Mouse (Mus musculus) mesoderm, embryonic 11.5 days (tissue): ENCODE measurements around the gene Megf8.

Experiments
- DNase-seq: peaks from one replicate; pipeline ENCODE4 v3.0.0-alpha.2; 2012; ENCODE audit warnings: low read depth, low spot score

Gene Megf8

DNA sequence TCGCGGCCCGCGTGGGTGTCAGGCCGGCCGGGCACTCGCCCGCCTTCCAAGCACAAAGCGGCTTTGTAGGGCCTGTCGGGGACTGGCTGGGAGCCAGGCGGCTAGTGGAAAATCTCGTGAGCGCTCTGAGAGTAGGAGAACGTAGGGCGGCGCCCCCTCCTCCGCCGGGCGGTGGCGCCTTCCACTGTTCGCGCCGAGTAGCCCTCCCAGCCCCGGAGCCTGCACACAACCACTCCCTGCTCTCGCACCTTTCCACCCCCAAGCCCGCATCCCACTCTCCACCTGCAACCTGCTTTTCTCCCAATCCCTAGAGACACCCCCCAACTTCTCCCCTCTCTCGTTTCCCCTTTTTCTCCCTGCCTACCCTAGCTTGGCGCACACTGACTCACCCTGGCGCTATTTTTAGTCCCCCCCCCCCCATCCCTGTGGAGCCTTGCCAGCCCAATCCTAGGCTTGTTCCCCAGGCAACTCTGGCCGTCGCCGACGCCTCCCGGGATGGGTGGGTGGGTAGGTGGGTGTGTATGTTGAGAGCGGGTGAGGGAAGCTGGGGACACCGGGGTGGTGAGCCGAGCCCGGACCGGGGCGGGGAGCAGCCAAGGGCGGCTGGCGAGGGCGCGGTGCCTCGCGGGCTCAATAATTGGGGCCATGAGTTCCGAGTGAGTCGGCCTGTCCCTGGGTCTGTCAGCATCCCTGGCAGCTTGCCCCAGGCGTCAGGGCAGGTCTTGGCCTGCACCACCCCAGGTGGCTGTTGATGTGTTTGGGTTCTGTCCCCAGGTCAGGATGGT lies 37.7 kb upstream of the Megf8 start:
- DNase-seq = peak; percentile 82

DNA sequence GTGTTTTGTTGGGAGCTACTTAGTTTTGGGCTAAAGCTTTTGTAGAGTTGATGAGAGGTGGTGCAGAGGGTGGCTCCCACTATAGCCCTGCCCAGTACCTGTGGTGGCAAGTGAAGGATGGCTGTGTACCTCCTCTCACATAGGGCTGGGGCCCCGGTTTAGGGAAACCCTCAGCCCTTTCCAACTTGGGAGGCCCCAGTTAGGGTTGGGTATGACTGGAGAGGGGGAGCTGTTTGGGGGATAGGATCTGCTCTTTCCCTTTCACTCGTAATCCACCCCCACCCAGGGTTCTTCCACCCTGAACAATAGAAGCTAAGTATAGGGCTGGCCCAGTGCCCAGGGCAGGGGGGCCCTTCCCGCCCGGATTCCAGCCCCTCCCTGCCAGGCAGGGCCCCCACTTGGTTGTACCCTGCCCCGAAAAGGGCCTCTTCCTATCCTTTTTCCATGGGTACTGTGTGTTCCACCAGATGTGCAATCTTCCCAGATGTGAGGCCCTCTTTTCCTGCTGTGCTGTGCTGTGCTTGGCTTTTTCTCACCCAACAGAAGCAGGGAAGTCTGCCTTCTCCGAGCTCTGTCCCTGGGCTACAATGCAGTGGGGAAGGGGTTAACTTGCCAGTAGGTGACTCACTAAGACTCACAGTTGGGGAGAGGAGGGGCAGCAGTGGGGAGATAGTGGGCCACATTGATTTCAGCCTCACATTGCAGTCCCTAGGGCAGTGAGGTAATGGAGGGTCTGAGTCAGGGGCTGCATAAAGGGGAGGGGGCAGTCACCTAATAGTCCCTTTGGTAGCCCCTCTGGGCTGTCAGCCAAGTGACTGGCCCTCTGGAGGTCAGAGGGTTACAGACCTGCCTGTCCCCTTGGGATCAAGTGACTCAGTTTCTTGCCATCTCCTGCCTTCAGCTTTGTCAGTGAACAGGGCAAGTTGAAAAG lies 36.8 kb upstream of the Megf8 start:
- peak; percentile 54 for DNase-seq

DNA sequence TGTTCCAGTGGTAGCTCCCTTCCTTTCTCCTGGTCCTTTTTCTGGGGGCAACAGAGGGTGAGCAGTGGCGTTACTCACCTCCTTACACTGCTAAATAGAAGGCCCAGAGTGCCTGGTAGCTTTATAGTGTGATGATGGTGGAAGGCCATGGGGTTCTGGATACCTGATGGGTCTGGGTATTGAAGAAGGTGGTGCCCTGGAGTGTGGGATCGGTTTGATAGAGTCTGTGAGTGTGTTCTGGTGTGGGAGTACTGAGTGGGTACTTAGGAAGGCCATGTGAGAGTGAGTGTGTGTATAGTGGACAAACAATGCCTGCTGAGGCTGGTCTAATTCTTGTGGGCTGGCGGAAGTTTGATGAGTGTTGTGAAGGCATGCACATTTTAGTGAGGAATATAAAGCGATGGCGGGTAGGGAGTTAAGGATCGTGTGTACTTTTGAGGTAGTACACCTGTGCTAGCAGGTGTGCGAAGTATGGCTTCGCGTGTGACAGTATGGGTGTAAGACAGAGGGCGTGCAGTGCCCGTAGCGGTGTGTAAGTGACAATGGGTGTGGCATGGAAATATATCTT lies 35.7 kb upstream of the Megf8 start:
- DNase-seq = no peak

DNA sequence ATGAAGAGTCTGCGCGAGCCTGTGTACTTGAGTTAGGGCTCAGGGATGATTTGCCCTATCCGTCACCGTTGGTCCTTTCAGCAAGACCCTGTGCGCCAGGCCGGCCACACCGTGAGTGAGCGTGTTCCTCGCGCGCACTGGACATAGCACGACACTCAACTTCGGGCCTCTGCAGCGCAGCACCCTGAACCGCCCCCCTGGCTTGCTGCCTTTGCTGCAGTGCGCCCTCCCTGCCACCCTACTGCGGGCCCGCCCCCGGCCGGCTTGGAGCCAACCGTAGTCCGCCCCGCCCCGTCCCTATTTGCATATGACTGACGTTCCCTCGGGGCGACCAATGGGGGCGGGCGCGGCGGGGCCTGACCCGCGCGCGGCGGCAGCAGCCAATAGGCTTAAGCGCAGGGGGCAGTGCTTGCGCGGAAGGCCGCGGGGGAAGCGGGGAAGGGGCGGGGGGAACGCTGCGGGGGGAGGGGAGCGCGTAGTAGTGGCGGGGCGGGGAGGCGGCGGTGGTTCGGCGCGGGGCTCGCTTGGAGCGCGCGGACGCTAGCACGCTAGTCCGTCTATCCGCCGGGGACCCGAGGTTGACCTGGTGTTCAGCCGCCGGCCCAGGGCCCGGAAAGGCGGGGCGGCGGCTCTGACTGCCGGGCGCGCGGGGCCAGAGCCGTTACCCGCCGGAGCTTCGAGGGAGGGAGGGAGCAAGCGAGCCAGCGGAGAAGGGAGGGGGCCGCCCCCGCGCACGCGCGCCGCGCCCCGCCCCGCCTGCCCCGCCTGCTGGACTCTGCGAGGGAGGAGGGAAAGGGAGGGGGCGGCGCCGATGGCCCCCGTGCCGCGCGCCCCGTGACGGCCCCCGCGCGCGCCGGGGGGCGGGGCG lies 35.0 kb upstream of the Megf8 start:
- peak; percentile 98 for DNase-seq

DNA sequence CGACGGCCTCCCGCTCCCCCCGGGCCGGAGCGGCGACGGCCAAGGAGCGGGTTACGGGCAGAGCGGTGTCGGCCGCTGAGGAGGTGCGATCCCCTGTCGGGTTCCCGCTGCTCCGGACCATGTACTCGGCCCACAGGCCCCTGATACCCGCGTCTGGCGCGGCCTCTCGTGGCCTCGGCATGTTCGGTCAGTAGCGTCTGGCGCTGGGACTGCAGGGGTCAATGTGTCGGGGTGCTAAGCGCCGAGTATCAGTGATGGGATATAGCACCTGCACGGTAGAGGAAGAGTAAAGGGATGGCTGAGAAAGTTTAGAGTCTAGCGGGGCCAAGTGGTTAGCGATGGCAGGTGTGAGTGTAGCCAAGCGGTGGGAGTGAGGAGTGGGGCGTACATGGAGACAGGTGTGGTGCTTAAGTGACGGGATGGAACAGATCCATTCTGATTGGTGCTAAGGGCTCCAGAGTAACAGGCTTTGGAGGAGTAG lies 34.2 kb upstream of the Megf8 start:
- DNase-seq = peak; percentile 45

DNA sequence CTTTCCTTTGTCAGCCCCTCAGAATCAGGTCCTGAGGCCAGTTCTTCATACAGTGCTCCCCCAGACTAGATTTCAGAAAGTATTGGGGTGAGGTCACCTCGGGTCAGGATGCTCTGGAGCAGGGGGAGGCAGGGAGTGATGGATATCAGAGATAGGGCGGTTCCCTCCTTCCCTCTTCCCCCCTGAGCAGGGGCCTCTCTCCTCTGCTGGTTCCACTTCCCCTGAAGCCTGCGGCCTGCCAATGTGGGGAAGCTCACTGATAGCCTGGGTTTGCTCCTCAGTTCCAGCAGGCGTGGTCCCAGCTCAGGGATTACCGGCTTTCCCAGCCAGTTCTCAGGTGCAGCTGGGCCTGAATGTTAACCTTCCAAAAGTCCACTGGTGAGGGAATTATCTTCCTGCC lies 33.3 kb upstream of the Megf8 start:
- no peak for DNase-seq

DNA sequence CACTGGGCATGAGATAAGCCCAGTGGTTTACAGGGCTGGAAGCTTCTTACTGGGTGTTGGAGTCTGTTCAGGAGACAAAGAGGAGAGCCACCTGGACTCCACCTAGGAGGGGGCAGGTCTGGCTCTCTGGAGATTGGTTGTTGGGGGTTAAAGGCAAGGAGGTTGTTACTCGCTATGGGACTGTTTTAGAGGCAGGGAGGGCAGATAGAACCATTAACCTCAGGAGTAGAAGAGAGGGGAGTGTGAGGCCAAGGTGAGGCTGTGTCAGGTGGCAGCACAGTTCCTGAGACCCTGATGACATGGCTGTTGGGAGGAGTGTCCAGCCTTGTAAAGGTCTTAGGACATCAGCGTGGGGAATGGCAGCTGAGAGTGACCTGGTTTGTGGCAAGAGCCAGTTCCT lies 32.8 kb upstream of the Megf8 start:
- DNase-seq = no peak

DNA sequence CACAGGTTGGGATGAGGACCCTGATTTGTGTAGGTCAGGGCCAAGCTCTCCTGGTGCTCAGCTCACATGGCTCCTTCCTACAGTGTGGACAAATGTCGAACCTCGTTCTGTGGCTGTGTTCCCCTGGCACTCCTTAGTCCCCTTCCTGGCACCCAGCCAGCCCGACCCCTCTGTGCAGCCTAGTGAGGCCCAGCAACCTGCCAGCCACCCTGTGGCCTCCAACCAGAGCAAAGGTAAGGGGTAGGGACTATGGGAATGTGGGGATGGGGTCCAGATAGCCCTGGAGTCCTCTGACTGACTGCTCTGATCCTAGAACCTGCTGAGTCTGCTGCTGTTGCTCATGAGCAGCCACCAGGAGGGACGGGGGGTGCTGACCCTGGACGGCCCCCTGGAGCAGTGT lies 32.2 kb upstream of the Megf8 start:
- DNase-seq = no peak

DNA sequence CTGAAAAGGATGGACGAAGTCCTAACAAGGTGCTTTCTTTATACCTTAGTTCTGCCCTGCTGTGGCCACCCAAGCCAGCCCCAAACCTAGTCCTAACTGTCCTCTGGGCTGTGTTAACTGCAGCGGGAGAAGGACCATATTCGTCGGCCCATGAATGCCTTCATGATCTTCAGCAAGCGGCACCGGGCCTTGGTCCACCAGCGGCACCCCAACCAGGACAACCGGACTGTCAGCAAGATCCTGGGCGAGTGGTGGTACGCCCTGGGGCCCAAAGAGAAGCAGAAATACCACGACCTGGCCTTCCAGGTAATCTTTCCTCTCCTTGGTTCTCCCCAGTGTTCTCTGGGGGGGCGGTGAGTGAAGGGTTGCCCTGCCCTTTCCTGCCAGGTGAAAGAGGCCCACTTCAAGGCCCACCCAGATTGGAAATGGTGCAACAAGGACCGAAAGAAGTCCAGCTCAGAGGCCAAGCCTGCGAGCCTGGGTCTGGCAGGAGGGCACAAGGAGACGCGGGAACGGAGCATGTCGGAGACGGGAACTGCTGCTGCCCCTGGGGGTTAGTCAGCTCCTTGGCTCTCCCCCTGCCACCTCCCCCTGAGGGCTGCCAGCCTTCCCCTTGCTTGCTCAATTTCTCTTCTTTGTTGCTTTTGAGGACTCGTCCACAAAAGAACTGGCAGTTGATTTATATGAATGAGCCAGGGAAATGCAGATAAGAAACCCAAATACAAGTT lies 31.3 kb upstream of the Megf8 start:
- no peak for DNase-seq

DNA sequence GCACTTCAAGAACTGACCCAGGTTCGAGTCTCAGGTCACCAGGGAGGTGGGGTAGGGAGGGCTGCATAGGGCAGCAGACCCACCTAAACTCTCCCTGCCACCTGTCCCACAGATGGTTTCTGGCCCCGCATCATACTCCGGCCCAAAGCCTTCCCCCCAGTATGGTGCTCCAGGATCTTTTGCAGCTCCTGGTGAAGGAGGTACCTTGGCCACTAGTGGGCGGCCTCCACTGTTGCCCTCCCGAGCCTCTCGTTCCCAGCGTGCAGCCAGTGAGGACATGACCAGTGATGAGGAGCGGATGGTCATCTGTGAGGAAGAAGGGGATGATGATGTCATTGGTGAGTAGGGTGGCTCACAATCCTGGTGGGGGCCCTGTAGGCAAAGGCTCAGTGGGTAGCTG lies 30.0 kb upstream of the Megf8 start:
- DNase-seq = no peak

DNA sequence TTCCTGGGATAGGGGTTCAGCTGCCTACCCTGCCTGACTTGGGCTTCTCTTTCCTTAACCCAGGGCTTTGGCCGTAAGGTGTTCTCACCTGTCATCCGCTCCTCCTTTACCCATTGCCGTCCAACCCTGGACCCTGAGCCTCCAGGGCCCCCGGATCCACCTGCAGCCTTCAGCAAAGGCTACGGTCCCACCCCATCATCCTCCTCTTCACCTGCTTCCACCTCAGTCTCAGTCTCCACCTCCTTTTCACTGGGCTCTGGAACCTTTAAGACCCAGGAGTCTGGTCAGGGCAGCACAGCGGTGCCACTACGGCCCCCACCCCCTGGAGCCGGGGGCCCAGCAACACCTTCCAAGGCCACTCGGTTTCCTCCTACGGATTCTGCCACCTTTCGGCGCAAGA lies 29.0 kb upstream of the Megf8 start:
- no peak for DNase-seq

DNA sequence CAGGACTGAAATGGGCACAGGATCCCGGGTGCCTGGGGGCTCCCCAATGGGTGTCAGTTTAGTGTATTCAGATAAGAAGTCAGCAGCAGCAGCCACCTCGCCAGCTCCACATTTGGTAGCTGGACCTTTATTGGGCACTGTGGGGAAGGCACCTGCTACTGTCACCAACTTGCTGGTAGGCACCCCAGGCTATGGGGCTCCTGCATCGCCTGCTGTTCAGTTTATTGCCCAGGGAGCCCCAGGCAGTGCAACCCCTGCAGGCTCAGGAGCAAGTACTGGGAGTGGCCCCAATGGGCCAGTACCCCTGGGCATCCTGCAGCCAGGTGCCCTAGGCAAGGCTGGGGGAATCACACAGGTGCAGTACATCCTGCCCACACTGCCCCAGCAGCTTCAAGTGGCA lies 28.2 kb upstream of the Megf8 start:
- DNase-seq = no peak

DNA sequence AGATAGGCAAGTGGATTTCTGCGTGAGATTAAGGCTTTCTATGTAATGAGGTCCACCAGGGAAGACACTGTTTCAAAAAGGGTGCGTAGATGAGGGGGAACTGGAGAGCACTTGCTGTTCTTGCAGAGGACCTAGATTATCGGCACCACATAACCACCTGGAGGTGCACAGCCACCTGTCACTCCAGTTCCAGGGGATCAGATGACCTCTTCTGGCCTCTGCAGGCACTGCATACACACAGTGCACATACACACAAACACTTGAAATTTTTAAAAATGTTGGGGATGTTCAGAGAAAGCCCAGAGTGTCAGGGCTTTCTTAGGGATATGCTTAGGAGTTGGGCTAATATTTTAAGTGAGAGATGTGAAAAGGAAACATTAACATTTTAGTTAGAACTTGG lies 27.0 kb upstream of the Megf8 start:
- DNase-seq = no peak

DNA sequence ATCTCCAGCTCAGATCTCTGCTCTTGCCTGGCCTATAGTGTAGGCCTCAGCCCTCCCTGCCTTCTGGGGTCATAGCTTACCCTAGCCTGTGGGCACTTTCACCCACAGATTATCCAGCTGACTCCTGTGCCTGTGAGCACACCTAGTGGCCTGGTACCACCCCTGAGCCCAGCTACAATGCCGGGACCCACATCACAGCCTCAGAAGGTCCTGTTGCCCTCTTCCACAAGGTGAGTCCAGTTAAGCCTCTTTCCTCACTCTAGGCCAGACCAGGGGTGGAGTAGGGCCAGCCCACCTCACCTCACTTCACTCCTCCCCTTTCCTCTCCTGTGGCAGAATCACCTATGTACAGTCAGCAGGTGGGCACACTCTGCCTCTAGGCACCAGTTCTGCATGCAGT lies 26.5 kb upstream of the Megf8 start:
- DNase-seq = no peak

DNA sequence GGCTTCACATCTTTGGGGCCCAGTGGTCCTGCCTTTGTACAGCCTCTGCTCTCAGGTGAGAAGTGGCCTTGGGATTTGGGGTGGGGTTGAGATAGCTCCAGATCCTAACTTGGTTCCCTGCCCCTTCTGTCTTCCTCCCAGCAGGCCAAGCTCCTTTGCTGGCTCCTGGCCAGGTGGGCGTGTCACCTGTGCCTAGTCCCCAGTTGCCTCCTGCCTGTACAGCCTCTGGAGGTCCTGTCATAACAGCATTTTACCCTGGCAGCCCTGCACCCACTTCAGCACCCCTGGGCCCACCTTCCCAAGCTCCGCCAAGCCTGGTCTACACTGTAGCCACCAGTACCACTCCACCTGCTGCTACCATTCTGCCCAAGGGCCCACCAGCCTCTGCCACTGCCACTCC lies 26.1 kb upstream of the Megf8 start:
- no peak for DNase-seq

DNA sequence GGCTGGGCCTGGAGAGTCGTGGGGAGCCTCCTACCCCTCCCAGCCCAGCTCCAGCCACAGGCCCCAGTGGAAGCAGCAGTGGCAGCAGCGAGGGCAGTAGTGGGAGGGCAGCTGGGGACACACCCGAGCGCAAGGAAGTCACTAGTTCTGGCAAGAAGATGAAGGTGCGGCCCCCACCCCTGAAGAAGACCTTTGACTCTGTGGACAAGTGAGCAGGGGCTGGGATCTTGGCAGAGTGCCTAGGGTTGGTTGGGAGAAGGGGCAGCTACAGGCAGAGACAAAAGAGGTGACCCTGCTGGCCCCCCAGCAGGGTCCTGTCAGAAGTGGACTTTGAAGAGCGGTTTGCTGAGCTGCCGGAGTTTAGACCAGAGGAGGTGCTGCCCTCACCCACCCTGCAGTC lies 24.9 kb upstream of the Megf8 start:
- DNase-seq = no peak

DNA sequence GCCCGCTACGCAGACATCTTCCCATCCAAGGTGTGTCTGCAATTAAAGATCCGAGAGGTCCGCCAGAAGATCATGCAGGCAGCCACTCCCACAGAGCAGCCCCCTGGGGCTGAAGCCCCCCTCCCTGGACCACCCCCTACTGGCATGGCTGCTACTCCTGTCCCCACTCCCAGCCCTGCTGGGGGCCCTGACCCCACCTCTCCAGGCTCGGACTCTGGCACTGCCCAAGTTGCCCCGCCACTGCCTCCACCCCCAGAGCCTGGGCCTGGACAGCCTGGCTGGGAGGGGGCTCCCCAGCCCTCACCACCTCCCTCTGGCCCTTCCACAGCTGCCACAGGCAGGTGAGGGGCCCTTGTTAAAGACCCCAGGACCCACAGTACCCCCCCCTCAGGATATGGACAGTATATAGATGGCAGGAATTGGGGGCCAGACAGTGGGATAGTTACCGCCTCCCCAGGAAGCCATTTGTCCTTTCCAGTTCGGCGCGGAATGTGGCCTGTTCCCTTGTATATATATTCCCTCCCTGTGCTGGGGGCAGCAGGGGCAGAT lies 23.7 kb upstream of the Megf8 start:
- no peak for DNase-seq

DNA sequence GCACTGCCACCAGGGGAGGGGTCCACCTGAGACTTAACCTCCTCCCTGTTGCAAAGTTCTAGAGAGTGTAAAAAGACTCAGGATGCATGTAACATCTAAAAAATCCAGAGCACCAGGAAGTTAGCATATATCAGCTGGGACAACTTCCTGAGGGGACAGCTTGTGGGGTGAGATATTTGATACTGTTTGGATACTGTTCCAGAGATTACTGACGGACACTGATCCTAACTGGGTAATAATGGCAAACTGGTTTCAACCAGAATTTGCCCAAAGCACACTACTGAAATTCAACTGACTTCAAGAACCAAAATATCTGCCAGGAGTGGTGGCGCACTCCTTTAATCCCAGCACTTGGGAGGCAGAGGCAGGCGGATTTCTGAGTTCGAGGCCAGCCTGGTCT lies 22.5 kb upstream of the Megf8 start:
- no peak for DNase-seq

DNA sequence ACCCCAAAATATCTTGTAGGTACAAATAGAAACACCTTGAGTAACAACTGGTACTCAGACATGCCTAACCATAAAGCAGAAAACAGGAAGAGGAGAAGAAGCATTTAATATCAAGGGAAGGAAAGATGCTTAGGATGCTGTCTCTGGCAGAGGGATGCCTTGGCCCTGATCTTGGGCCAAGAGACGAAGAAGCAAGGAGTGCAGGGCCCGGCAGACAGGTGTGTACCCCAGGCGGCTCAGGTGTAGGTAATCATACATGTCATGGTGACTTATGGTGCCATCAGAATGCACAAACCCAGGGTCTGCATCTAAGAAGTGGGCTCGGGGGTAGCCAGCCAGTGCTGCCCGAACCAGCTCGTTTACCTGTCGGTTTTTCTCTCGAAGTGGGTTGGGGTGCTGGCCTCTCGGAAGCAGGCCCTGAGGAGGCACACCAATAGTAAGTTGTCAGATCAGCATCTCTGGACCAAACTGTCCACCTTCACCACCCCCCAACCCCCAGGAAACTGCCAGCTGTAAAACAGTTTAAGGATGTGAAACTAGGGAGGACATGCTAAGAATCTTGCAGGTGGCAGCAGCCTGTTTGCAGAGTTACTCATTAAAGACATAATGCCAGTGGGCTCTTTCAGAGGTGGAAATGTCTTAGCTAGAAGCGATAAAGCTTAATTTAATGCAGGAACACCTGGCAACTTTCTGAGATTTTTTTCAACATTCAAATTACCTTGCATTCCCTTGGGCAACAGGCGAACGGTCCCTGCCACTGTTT lies 21.8 kb upstream of the Megf8 start:
- DNase-seq = no peak

DNA sequence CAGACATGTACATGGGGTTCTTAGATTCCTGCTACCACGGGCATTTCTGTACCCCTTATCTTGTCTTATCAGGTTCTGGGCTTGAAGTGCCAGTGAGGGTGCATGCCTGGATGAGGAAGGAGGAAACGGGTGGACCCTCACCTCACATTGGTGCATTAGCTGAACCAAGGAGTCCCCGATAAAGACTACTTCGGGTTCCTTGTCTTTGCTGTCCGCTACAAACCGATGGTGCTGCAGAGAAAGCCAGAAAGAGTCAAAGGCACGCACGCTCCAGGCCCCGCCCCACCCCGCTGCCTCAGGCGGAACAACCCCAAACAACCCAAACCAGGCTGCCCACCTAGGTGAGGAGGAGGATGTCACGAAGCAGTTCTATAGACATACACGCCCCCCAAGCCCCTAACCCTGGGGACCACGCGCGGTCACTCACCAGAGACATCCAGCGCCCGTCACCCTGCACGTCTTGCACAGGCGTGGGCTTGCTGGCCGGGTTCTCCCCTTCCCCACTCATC lies 20.0 kb upstream of the Megf8 start:
- peak; percentile 42 for DNase-seq
